Mouse (Mus musculus) intestine, postnatal 0 days (tissue): Measurements from ENCODE around the gene Pomgnt2. TPM values are rescaled to one million over a fixed set of nuclear protein-coding genes. Genes with fewer than 3 reads are reported as not detected.

ENCODE experiments used
- ATAC-seq: fragments of 200-750 bp; cut with Nextera tagmentation; 2 replicates; pipeline ENCODE4 v1.8.0; 2017; ENCODE audit warnings: mild to moderate bottlenecking, moderate TSS enrichment, moderate library complexity
- H3K27ac ChIP-seq: fragments of 300-500 bp; sonication (generic); 2 replicates; pipeline ENCODE4 v1.5.1; 2014; ENCODE audit warnings: mild to moderate bottlenecking, low read depth, low read length, moderate library complexity
- H3K27me3 ChIP-seq: fragments of 300-500 bp; sonication (generic); replicated peaks from 2 replicates; pipeline ENCODE4 v1.6.1; 2014; ENCODE audit warnings: low read length, mixed read lengths; ENCODE audit not compliant: control insufficient read depth, insufficient read depth
- H3K36me3 ChIP-seq: fragments of 300-500 bp; sonication (generic); 2 replicates; pipeline ENCODE4 v1.6.1; 2014; ENCODE audit warnings: mild to moderate bottlenecking, moderate library complexity; ENCODE audit not compliant: control insufficient read depth, insufficient read depth
- H3K4me1 ChIP-seq: fragments of 300-500 bp; sonication (generic); replicated peaks from 2 replicates; pipeline ENCODE4 v1.6.1; 2014; ENCODE audit warnings: antibody characterized with exemption, low read length, mixed read lengths; ENCODE audit not compliant: control insufficient read depth, insufficient read depth
- H3K4me2 ChIP-seq: fragments of 300-500 bp; sonication (generic); replicated peaks from 2 replicates; pipeline ENCODE4 v1.6.1; 2014; ENCODE audit warnings: low read depth, mild to moderate bottlenecking, moderate library complexity
- H3K4me3 ChIP-seq: fragments of 300-500 bp; sonication (generic); 2 replicates; pipeline ENCODE4 v1.5.1; 2014; ENCODE audit warnings: low read depth, low read length
- H3K9ac ChIP-seq: fragments of 300-500 bp; sonication (generic); 2 replicates; pipeline ENCODE4 v1.6.1; 2014; ENCODE audit warnings: mild to moderate bottlenecking, low read depth, low read length
- H3K9me3 ChIP-seq: fragments of 300-500 bp; sonication (generic); 2 replicates; pipeline ENCODE4 v1.6.1; 2016; ENCODE audit warnings: mixed run types; ENCODE audit not compliant: control insufficient read depth
- CTCF ChIP-seq: sonication (generic); IDR thresholded peaks from 2 replicates; pipeline ENCODE4 v1.5.1; 2016; ENCODE audit warnings: low read depth, mild to moderate bottlenecking, control low read depth, antibody characterized with exemption, moderate library complexity
- WGBS: fragments of 180-500 bp; shearing (Covaris S2); extraction: QIAGEN DNeasy Blood & Tissue Kit; methylation state at CpG from one replicate; pipeline ENCODE4 v1.1.7; 2014; 5-methylcytosine and 5-hydroxymethylcytosine counted together
- polyA plus RNA-seq: library from polyadenylated mRNA; unstranded; fragments of >200 nt; fragmentation: Nextera tagmentation; extraction: Ambion mirVana; gene quantifications from 2 replicates; pipeline ENCODE4 v1.2.1, GENCODE M21; 2015

The Pomgnt2 gene
- polyA plus RNA-seq, 1 experiment from 2014 or later = 7.3 TPM

GRCm38 (mm10) chr9:121959966-121960635, 36.8 kb downstream of the Pomgnt2 start:
- no peaks in the 10 kb centered on the region for H3K27me3 ChIP-seq
- no peaks in the 10 kb centered on the region for H3K4me1 ChIP-seq
- H3K36me3 ChIP-seq = no peaks in the 10 kb centered on the region
- no peaks in the 10 kb centered on the region for H3K9me3 ChIP-seq
- TF ChIP-seq CTCF = no peak
- H3K9ac ChIP-seq = no peak overlapping the region
- H3K4me2 ChIP-seq = no peak overlapping the region
- WGBS = 50% methylated on average over 7 of the region's 7 CpGs
- H3K4me3 ChIP-seq = no peak overlapping the region
- H3K27ac ChIP-seq = no peak overlapping the region
- no peak for ATAC-seq

DNA sequence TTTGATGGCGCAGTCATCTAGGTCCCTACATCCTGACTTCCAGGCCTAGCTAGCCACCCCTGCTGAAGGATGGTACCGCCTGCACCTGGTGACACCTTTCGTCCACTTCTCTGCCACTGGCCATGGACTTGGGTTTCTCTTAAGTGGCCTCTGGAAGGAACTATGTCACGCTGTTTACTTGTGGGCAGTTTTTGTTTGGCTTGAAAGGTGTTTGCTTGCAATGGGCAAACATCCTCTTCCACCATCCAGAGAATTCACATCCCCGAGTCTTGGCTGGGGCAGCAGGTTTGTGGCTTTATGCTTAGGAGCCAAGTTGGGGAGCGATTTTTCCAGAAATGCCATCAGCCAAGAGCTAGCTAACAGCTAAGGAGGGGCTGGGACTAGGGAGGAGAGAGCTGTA, 44.3 kb downstream of the Pomgnt2 start:
- ATAC-seq = no peak
- Histone ChIP-seq H3K4me3 (no peak overlapping the region), H3K36me3 (no peaks in the 10 kb centered on the region), H3K27me3 (no peaks in the 10 kb centered on the region), H3K4me2 (no peak overlapping the region), H3K9me3 (no peaks in the 10 kb centered on the region), H3K27ac (no peak overlapping the region), H3K9ac (no peak overlapping the region), H3K4me1 (peaks cover 5% of the 10 kb centered on the region; the same call in 1 of the 2 replicates)
- WGBS = 86% methylated on average over 6 of the region's 6 CpGs
- no peak for TF ChIP-seq CTCF

DNA sequence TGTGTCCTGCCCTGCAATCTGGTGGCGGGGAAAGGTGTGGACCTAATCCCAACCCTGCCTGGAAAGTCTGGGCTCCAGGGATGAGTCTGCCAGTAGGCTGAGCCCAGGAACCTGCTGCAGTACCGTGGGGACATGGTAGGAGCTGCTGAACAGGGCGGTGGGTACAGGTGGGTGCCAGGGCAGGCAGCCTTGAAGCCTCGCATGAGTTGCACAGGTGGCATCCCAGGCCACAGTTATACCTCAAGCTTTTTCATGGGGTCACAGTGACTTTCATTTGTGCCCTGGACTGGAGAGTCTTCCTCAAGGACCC, 45.8 kb downstream of the Pomgnt2 start:
- Histone ChIP-seq H3K27ac (no peak overlapping the region), H3K9me3 (no peaks in the 10 kb centered on the region), H3K9ac (0 out of 2 replicates have a peak overlapping the region, but pooled peaks have one; percentile 18), H3K36me3 (no peaks in the 10 kb centered on the region), H3K4me2 (peak overlapping the region; percentile 64), H3K4me1 (peaks cover 5% of the 10 kb centered on the region; the same call in 1 of the 2 replicates), H3K27me3 (no peaks in the 10 kb centered on the region), H3K4me3 (peak overlapping the region; percentile 32)
- ATAC-seq = no peak
- WGBS = 21% methylated on average over 4 of the region's 4 CpGs
- peak; percentile 21; the same call in 1 of the 2 replicates for TF ChIP-seq CTCF

- peak within 1 kb of the TSS; percentile 64 for H3K4me2 ChIP-seq
- H3K27ac ChIP-seq = no peak within 1 kb of the TSS; the same call in 1 of the 2 replicates
- WGBS = 5% methylated on average over 14 of the region's 14 CpGs
- no peaks in the 10 kb centered on the region for H3K27me3 ChIP-seq
- H3K9me3 ChIP-seq = no peaks in the 10 kb centered on the region
- peaks cover 5% of the 10 kb centered on the region; the same call in 1 of the 2 replicates for H3K4me1 ChIP-seq
- peak within 1 kb of the TSS; percentile 32 for H3K4me3 ChIP-seq
- TF ChIP-seq CTCF = no peak
- H3K9ac ChIP-seq = 0 out of 2 replicates have a peak within 1 kb of the TSS, but pooled peaks have one; percentile 18
- peak; percentile 84 for ATAC-seq
- H3K36me3 ChIP-seq = no peaks in the 10 kb centered on the region
Observed at GRCm38 (mm10) chr9:121950418-121951113, 46.3 kb downstream of the Pomgnt2 start, which contains the start of gene Fam198a. Gene Fam198a, plus strand, starts transcription at chr9:121950988.

GRCm38 (mm10) chr9:121948431-121948830, 48.5 kb downstream of the Pomgnt2 start:
- Histone ChIP-seq H3K27ac (no peak overlapping the region), H3K4me3 (no peak overlapping the region), H3K27me3 (no peaks in the 10 kb centered on the region), H3K4me1 (peaks cover 5% of the 10 kb centered on the region; the same call in 1 of the 2 replicates), H3K9ac (no peak overlapping the region), H3K4me2 (no peak overlapping the region), H3K36me3 (no peaks in the 10 kb centered on the region), H3K9me3 (no peaks in the 10 kb centered on the region)
- 64% methylated on average over 4 of the region's 4 CpGs for WGBS
- ATAC-seq = no peak
- TF ChIP-seq CTCF = no peak

GRCm38 (mm10) chr9:121947784-121948183, 49.1 kb downstream of the Pomgnt2 start:
- H3K4me1 ChIP-seq = peaks cover 5% of the 10 kb centered on the region; the same call in 1 of the 2 replicates
- no peak overlapping the region for H3K27ac ChIP-seq
- H3K4me2 ChIP-seq = no peak overlapping the region
- no peaks in the 10 kb centered on the region for H3K27me3 ChIP-seq
- H3K36me3 ChIP-seq = no peaks in the 10 kb centered on the region
- no peaks in the 10 kb centered on the region for H3K9me3 ChIP-seq
- TF ChIP-seq CTCF = peak; percentile 80
- WGBS = 1% methylated on average over 4 of the region's 4 CpGs
- H3K4me3 ChIP-seq = no peak overlapping the region
- no peak for ATAC-seq
- H3K9ac ChIP-seq = no peak overlapping the region
